Mouse (Mus musculus): ENCODE results near the gene Hsd17b14. TPM values are rescaled to one million over a fixed set of nuclear protein-coding genes. Genes with fewer than 3 reads are reported as not detected.

The Hsd17b14 gene
- polyA plus RNA-seq, 1 experiment from 2014 or later, result 0.66 TPM

DNA sequence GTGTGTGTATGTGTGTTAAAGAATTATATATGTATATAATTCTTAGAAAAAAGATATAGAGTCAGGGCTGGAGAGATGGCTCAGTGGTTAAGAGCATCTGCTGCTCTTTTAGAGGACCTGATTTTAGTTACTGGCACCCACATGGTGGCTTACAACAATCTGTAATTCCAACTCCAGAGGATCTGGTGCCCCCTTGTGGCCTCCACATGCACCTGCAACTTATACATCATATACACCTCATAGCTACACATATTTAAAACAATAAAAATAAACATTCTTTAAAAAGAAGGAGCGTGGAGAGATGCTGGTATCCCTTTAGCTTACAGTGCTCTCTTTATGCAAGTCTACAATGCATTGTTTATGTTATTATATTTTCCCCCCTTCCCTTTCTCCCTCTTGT is 10.2 kb upstream of the Hsd17b14 start:
- H3K4me1 ChIP-seq (ENCODE audit: insufficient read depth), result no peaks in the 10 kb centered on the region
- H3K27me3 ChIP-seq (ENCODE audit: insufficient read depth, low read length), result no peaks in the 10 kb centered on the region
- H3K9me3 ChIP-seq (ENCODE audit: low read depth, low read length), result no peaks in the 10 kb centered on the region
- no peak overlapping the region for H3K9ac ChIP-seq
- ATAC-seq (ENCODE audit: insufficient read depth), result no peak
- 0 out of 2 replicates have a peak, but pooled peaks have one; percentile 31 for TF ChIP-seq CTCF (IDR thresholded peaks at IDR 0.05; ENCODE audit: low read depth)
- no peak overlapping the region for H3K4me3 ChIP-seq (ENCODE audit: low read depth, low read length)
- no peaks in the 10 kb centered on the region for H3K36me3 ChIP-seq (ENCODE audit: insufficient read depth)
- WGBS, result 76% methylated on average over 1 of the region's 1 CpGs
- H3K27ac ChIP-seq (ENCODE audit: low read depth), result no peak overlapping the region
- H3K4me2 ChIP-seq, result no peak overlapping the region
- DNase-seq, result no peak

DNA sequence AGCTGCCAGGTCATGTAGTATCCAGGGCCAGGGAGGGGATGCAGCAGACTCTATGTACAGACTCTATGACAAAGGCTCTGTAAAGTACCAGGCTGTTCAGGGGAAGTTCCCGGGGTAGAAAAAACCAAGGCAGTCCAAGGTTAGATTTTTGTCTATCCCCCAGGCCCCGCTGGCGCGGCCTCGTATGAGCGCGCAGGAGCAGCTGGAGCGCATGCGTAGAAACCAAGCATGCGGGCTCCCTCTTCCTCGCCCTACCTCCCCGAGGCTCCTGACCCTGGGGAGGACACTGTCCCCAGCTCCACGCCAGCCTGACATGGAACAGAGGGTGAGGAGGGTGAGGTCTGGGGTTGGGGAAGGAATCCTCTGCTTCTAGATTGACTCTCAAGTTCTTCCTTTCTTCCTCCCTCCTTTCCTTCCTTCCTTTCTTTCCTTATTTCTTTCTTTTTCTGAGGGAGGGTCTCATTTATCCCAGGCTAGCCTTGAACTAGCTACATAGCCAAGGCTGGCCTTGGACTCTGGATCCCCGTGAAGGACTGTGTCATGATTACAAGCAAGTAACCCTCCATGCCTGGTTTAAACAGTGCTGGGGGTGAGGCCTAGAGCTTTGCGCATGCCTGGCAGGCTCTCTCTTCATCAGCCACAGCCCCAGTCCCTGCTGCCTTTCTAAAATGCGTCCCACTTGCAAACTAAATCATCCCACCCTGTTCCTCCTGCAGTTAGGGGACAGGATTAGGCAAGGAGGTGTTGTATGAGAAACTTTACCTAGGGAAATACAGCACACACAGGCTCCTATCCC is 4.9 kb upstream of the Hsd17b14 start:
- no peak overlapping the region for H3K27ac ChIP-seq (ENCODE audit: low read depth)
- no peak for ATAC-seq (ENCODE audit: insufficient read depth)
- no peaks in the 10 kb centered on the region for H3K36me3 ChIP-seq (ENCODE audit: insufficient read depth)
- no peaks in the 10 kb centered on the region for H3K9me3 ChIP-seq (ENCODE audit: low read depth, low read length)
- no peak overlapping the region for H3K4me3 ChIP-seq (ENCODE audit: low read depth, low read length)
- H3K27me3 ChIP-seq (ENCODE audit: insufficient read depth, low read length), result no peaks in the 10 kb centered on the region
- no peak for DNase-seq
- no peak overlapping the region for H3K4me2 ChIP-seq
- no peaks in the 10 kb centered on the region for H3K4me1 ChIP-seq (ENCODE audit: insufficient read depth)
- 84% methylated on average over 16 of the region's 16 CpGs for WGBS
- H3K9ac ChIP-seq, result no peak overlapping the region
- no peak for TF ChIP-seq CTCF (IDR thresholded peaks at IDR 0.05; ENCODE audit: low read depth)

DNA sequence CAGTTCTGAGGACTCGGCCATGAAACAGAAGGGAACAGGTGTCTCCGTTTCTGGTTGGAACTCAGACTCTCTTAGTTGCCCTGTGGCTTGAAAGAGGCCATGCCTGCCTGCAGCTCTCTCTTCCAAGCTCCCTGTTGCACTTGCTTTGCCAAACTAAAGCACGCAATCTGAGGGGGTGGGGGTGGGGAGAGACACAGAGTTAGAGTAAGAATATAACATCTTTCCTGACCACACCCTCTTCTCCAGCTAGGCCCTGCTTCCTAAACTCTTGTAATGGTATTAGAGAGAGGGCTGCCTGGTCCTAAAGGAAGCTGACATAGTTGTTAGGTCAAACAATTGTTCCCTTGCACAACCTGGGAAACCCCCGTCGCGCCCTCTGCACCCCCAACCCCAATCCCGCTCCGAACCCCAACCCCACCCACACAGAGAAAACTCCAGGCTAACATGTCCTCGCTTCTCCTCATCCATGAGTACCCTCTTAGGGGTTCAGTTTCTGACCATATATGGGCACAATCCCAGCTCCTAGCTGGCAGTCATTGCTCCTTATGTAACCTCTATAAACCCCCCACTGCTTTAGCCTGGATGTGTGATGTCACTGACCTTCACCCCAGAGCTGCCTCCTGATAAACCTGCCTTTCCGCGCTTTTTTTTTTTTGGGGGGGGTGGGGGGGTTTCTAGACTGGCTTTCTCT is 3.7 kb upstream of the Hsd17b14 start:
- Histone ChIP-seq H3K27me3 (ENCODE audit: insufficient read depth, low read length) (no peaks in the 10 kb centered on the region), H3K36me3 (ENCODE audit: insufficient read depth) (no peaks in the 10 kb centered on the region), H3K4me2 (no peak overlapping the region), H3K9me3 (ENCODE audit: low read depth, low read length) (no peaks in the 10 kb centered on the region), H3K9ac (no peak overlapping the region), H3K4me3 (ENCODE audit: low read depth, low read length) (no peak overlapping the region), H3K4me1 (ENCODE audit: insufficient read depth) (no peaks in the 10 kb centered on the region), H3K27ac (ENCODE audit: low read depth) (no peak overlapping the region)
- WGBS, result 64% methylated on average over 11 of the region's 11 CpGs
- ATAC-seq (ENCODE audit: insufficient read depth) (no peak), DNase-seq (no peak)
- no peak for TF ChIP-seq CTCF (IDR thresholded peaks at IDR 0.05; ENCODE audit: low read depth)

DNA sequence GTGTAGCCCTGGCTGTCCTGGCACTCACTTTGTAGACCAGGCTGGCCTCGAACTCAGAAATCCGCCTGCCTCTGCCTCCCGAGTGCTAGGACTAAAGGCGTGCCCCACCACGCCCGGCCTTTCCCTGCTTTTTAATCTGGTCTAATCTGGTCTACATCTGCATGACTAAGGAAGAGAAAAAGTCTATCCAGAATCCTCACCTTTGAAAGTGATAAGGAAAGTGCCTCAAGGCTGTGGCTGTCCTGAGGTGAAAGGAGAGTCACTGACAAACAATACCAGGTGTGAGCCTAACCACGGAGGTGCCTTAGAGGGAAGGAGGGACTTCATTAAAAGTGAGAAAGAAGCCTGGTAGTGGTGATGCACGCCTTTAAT is 3.2 kb upstream of the Hsd17b14 start:
- no peak for TF ChIP-seq CTCF (IDR thresholded peaks at IDR 0.05; ENCODE audit: low read depth)
- 75% methylated on average over 8 of the region's 8 CpGs for WGBS
- Histone ChIP-seq H3K36me3 (ENCODE audit: insufficient read depth) (no peaks in the 10 kb centered on the region), H3K4me3 (ENCODE audit: low read depth, low read length) (no peak overlapping the region), H3K4me1 (ENCODE audit: insufficient read depth) (no peaks in the 10 kb centered on the region), H3K9ac (no peak overlapping the region), H3K9me3 (ENCODE audit: low read depth, low read length) (no peaks in the 10 kb centered on the region), H3K27me3 (ENCODE audit: insufficient read depth, low read length) (no peaks in the 10 kb centered on the region), H3K27ac (ENCODE audit: low read depth) (no peak overlapping the region), H3K4me2 (no peak overlapping the region)
- ATAC-seq (ENCODE audit: insufficient read depth) (no peak), DNase-seq (no peak)

DNA sequence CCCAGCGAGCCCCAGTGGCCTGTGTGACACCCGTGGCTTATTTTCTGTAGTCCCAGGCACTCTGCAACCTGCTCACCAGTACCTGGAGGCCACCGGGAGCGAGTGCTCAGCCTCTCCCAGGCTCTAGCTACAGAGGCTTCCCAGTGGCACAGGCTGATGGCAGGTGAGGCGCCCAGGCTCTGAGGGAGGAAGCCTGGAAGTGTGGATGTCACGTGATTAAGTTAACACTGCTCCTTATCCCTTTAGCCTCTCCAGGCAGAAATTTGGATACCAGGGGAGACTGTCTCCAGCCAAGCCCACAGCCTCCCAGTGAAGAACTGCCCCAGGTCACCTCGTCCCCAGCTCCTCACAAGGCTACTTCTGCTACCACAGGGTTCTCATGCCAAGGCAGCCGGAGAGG is 1.2 kb upstream of the Hsd17b14 start:
- TF ChIP-seq CTCF (IDR thresholded peaks at IDR 0.05; ENCODE audit: low read depth), result no peak
- WGBS, result 49% methylated on average over 8 of the region's 8 CpGs
- no peak for ATAC-seq (ENCODE audit: insufficient read depth)

DNA sequence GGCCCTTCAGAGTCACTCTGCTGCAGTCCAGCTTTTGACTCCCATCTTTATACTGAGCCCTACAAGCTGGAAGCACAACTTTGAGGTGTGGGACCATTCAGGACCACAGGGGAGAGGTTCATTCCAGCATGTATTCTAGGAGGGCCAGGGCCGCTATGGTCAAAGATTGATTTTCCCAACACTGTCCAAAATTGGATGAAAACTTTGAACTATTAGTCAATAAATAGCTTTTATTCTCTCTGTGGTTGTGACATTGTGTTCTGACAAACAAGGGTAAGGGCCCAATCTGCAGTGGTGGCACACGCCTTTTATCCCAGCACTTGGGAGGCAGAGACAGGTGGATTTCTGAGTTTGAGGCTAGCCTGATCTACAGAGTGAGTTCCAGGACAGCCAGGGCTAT is 703 bp upstream of the Hsd17b14 start:
- ATAC-seq (ENCODE audit: insufficient read depth) (no peak), DNase-seq (no peak)
- H3K9ac ChIP-seq, result no peak overlapping the region
- H3K9me3 ChIP-seq (ENCODE audit: low read depth, low read length), result no peaks in the 10 kb centered on the region
- no peaks in the 10 kb centered on the region for H3K36me3 ChIP-seq (ENCODE audit: insufficient read depth)
- H3K4me1 ChIP-seq (ENCODE audit: insufficient read depth), result peaks cover 5% of the 10 kb centered on the region; the same call in 1 of the 2 replicates
- no peaks in the 10 kb centered on the region for H3K27me3 ChIP-seq (ENCODE audit: insufficient read depth, low read length)
- H3K27ac ChIP-seq (ENCODE audit: low read depth), result no peak overlapping the region
- no peak overlapping the region for H3K4me2 ChIP-seq
- WGBS, result 87% methylated on average over 2 of the region's 2 CpGs
- TF ChIP-seq CTCF (IDR thresholded peaks at IDR 0.05; ENCODE audit: low read depth), result no peak
- no peak overlapping the region for H3K4me3 ChIP-seq (ENCODE audit: low read depth, low read length)

More for the DNA sequence above, 1.2 kb upstream of the Hsd17b14 start:
- Histone ChIP-seq H3K27me3 (ENCODE audit: insufficient read depth, low read length) (no peaks in the 10 kb centered on the region), H3K4me1 (ENCODE audit: insufficient read depth) (peaks cover 1% of the 10 kb centered on the region; the same call in 1 of the 2 replicates), H3K36me3 (ENCODE audit: insufficient read depth) (no peaks in the 10 kb centered on the region), H3K9ac (no peak overlapping the region), H3K27ac (ENCODE audit: low read depth) (no peak overlapping the region), H3K9me3 (ENCODE audit: low read depth, low read length) (no peaks in the 10 kb centered on the region), H3K4me2 (no peak overlapping the region), H3K4me3 (ENCODE audit: low read depth, low read length) (no peak overlapping the region)
- DNase-seq, result no peak

DNA sequence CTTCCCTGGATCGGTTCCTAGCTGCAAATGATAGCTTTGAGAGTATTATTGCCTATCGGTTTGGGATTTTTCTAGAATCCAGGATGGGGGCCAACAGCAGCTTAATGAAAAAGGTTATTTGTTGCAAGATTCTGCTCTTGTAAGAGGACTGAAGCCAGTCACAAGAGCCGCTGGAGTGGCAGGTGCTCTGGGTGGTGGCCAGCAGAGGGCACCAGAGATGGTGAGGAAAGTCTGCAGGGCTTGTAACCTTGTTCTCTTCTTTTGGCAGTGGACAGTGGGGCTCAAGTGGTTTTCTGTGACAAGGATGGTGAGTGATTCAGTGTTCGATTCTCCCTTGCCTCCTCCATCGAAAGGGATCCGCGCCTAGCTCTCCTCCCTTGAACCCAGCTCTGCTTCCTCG is 1.1 kb downstream of the Hsd17b14 start:
- Histone ChIP-seq H3K9me3 (ENCODE audit: low read depth, low read length) (no peaks in the 10 kb centered on the region), H3K4me2 (no peak overlapping the region), H3K27me3 (ENCODE audit: insufficient read depth, low read length) (no peaks in the 10 kb centered on the region), H3K27ac (ENCODE audit: low read depth) (no peak overlapping the region), H3K4me3 (ENCODE audit: low read depth, low read length) (no peak overlapping the region), H3K36me3 (ENCODE audit: insufficient read depth) (no peaks in the 10 kb centered on the region), H3K4me1 (ENCODE audit: insufficient read depth) (peaks cover 5% of the 10 kb centered on the region; the same call in 1 of the 2 replicates), H3K9ac (no peak overlapping the region)
- WGBS, result 22% methylated on average over 8 of the region's 8 CpGs
- TF ChIP-seq CTCF (IDR thresholded peaks at IDR 0.05; ENCODE audit: low read depth), result peak; percentile 89
- ATAC-seq (ENCODE audit: insufficient read depth) (no peak), DNase-seq (peak; percentile 86)
